Mouse (Mus musculus) intestine, embryonic 15.5 days (tissue): ENCODE data around the gene Tmem247. TPM values are rescaled to one million over a fixed set of nuclear protein-coding genes. Genes with fewer than 3 reads are reported as not detected.

Experiments
- ATAC-seq: fragments of 200-750 bp; cut with Nextera tagmentation; 2 replicates; pipeline ENCODE4 v1.8.0; 2017; ENCODE audit warnings: moderate TSS enrichment, moderate library complexity
- H3K27ac ChIP-seq: fragments of 300-500 bp; sonication (generic); 2 replicates; pipeline ENCODE4 v1.5.1; 2015; ENCODE audit warnings: mild to moderate bottlenecking, inconsistent platforms
- H3K27me3 ChIP-seq: fragments of 300-500 bp; sonication (generic); replicated peaks from 2 replicates; pipeline ENCODE4 v1.6.1; 2015; ENCODE audit warnings: inconsistent platforms
- H3K36me3 ChIP-seq: fragments of 300-500 bp; sonication (generic); 2 replicates; pipeline ENCODE4 v1.6.1; 2015; ENCODE audit warnings: inconsistent platforms
- H3K4me1 ChIP-seq: fragments of 300-500 bp; sonication (generic); replicated peaks from 2 replicates; pipeline ENCODE4 v1.6.1; 2015; ENCODE audit warnings: inconsistent platforms
- H3K4me2 ChIP-seq: fragments of 300-500 bp; sonication (generic); replicated peaks from 2 replicates; pipeline ENCODE4 v1.6.1; 2015; ENCODE audit warnings: mild to moderate bottlenecking, inconsistent platforms
- H3K4me3 ChIP-seq: fragments of 300-500 bp; sonication (generic); replicated peaks from 2 replicates; pipeline ENCODE4 v1.5.1; 2015; ENCODE audit warnings: inconsistent platforms
- H3K9ac ChIP-seq: fragments of 300-500 bp; sonication (generic); 2 replicates; pipeline ENCODE4 v1.6.1; 2015; ENCODE audit warnings: inconsistent platforms
- H3K9me3 ChIP-seq: fragments of 300-500 bp; sonication (generic); 2 replicates; pipeline ENCODE4 v1.6.1; 2016; ENCODE audit warnings: inconsistent platforms
- WGBS: fragments of 180-500 bp; shearing (Covaris S2); methylation state at CpG from one replicate; pipeline ENCODE4 v1.1.7; 2015; 5-methylcytosine and 5-hydroxymethylcytosine counted together
- polyA plus RNA-seq: library from polyadenylated mRNA; unstranded; fragments of >200 nt; fragmentation: Nextera tagmentation; extraction: Ambion mirVana; gene quantifications from 2 replicates; pipeline ENCODE4 v1.2.1, GENCODE M21; 2015

The Tmem247 gene
- not detected in 2 replicates for polyA plus RNA-seq

DNA sequence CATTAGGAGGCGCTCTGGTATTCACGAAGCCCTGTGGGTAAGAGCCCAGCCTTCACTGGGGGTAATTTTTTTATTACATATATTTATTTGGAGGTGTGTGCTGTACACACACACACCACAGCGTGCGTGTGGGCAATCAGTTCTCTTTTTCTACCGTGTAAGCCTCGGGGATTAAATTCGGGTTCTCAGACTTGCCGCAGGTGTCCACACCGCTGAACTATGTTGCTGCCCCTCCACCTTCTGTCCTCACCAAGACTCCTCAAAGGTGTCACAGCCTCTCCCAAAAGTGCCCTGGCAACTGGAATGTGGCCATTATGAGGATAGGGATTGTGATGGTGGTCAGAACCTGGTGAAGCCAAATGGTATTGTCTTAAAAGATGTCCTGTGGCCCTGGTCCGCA, at the start of gene Tmem247:
Tmem247 (plus strand) TSS at position 301 of the 400 bp plus-strand sequence.
- WGBS, result 91% methylated on average over 10 of the region's 10 CpGs
- Histone ChIP-seq H3K9me3 (no peaks in the 10 kb centered on the region), H3K27ac (no peak within 1 kb of the TSS), H3K27me3 (no peaks in the 10 kb centered on the region), H3K4me2 (no peak within 1 kb of the TSS), H3K4me1 (no peaks in the 10 kb centered on the region), H3K4me3 (no peak within 1 kb of the TSS), H3K36me3 (no peaks in the 10 kb centered on the region), H3K9ac (no peak within 1 kb of the TSS)
- ATAC-seq, result no peak

DNA sequence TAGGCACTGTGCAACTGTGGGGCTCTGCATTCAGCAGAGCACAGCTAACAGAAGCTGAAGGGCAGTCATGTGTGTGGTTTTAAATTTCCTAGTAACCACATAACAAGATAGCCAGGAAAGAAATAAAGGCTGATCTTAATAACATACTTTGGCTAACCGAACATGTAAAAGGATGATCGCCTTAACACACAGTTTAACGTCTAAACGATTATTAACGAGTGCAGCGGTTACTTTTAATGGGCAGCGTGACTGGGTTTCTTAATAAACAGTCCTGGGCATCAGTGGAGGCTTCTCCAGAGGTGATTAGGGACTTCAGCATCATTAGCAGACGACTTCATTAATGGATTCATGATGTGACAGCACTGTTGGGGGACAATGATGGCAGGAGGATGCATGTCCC, 46.6 kb upstream of the Tmem247 start:
- no peak for ATAC-seq

DNA sequence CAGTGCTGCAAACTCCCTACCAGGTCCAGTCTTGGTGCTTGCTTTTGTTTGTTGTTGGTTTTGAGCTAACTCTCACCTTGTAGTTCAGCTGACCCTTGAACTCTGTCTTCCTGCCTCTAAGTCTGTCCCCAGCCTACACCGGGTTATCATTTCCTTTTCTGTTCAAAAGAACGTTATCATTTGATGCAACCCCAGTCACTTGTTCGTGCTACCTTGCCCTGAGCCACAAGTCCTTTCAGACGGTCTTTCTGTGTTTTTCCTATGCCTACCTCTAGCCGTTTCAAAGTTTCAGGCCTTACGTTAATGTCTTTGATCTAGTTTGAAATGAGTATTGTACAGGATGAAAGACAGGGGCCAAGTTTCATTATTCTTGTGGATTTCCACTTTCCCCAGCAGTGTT, 44.5 kb upstream of the Tmem247 start:
- ATAC-seq, result no peak
- Histone ChIP-seq H3K4me1 (no peaks in the 10 kb centered on the region), H3K9ac (no peak overlapping the region), H3K9me3 (no peaks in the 10 kb centered on the region), H3K27ac (no peak overlapping the region), H3K27me3 (no peaks in the 10 kb centered on the region; the same call in 1 of the 2 replicates), H3K4me3 (no peak overlapping the region), H3K36me3 (no peaks in the 10 kb centered on the region), H3K4me2 (no peak overlapping the region)
- WGBS, result 71% methylated on average over 6 of the region's 6 CpGs

More for the DNA sequence above, 46.6 kb upstream of the Tmem247 start:
- no peaks in the 10 kb centered on the region for H3K27me3 ChIP-seq
- H3K4me1 ChIP-seq, result no peaks in the 10 kb centered on the region
- H3K36me3 ChIP-seq, result no peaks in the 10 kb centered on the region
- WGBS, result 89% methylated on average over 8 of the region's 8 CpGs
- no peaks in the 10 kb centered on the region for H3K9me3 ChIP-seq
- no peak overlapping the region for H3K4me2 ChIP-seq
- no peak overlapping the region for H3K4me3 ChIP-seq
- H3K9ac ChIP-seq, result no peak overlapping the region
- H3K27ac ChIP-seq, result no peak overlapping the region

DNA sequence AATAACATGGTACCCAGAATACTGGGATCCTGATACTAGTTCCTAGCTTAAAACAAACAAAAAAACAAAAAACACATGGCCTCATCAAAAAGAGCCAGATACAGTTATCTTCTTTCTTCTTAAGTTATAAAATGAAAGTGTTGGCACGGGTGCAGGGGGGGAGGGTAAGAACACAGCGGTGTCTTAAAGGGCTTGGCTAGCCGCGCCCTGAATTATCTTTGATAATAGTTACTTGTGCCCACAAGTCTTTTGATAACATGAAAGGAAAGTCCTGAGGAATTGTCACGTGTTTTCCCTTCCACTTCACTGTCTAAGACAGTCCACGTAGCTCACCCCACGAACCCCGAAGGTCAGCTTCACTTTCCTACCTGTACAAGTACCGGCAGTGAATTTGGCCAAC, 40.2 kb upstream of the Tmem247 start:
- Histone ChIP-seq H3K9ac (no peak overlapping the region), H3K4me1 (no peaks in the 10 kb centered on the region), H3K4me2 (no peak overlapping the region), H3K27me3 (no peaks in the 10 kb centered on the region; the same call in 1 of the 2 replicates), H3K9me3 (no peaks in the 10 kb centered on the region), H3K4me3 (no peak overlapping the region), H3K36me3 (no peaks in the 10 kb centered on the region), H3K27ac (no peak overlapping the region)
- no peak for ATAC-seq
- WGBS, result 65% methylated on average over 9 of the region's 9 CpGs

DNA sequence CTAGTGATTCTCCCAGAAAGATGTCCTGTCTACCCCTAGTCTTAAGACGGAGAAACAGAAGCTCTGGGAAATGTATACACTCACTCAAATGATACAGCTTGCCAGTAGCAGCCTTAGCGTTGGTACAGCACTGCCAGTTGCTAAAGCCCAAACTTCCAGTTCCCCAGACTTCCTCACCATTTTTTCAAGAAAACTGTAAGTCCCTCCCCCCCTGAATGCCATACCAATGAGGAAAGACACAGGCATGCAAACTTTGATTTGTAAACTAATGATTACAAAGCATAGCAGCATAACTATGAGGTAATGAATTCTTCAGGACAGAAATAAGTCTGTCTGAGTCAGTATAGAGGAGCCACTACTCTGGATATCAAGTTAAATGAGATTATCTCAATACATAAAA, 39.4 kb upstream of the Tmem247 start:
- no peaks in the 10 kb centered on the region; the same call in 1 of the 2 replicates for H3K27me3 ChIP-seq
- H3K4me2 ChIP-seq, result no peak overlapping the region
- 52% methylated on average over 2 of the region's 2 CpGs for WGBS
- H3K27ac ChIP-seq, result no peak overlapping the region
- H3K4me3 ChIP-seq, result no peak overlapping the region
- no peaks in the 10 kb centered on the region for H3K4me1 ChIP-seq
- H3K36me3 ChIP-seq, result no peaks in the 10 kb centered on the region
- no peak for ATAC-seq
- no peaks in the 10 kb centered on the region for H3K9me3 ChIP-seq
- H3K9ac ChIP-seq, result no peak overlapping the region

DNA sequence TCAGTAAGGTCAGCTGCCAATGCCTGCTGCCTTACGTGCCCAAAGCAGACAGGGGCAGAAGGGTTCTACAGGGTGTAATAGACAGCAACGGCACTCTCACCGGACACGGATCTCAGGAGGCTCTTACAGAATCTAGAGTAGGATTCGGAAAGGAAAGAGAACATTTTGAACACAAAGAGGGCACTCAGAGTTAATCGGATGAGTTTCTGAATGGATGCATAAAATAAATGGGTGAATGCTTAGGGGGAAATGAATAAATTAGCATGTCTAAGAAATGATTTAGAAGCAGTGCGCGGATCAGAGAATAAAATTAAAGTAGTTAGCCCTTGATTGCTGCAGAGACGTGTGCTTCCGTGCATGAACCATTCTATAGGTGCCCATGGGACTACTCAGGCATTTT, 37.1 kb upstream of the Tmem247 start:
- H3K9me3 ChIP-seq, result no peaks in the 10 kb centered on the region
- H3K27ac ChIP-seq, result no peak overlapping the region
- no peaks in the 10 kb centered on the region; the same call in 1 of the 2 replicates for H3K27me3 ChIP-seq
- H3K9ac ChIP-seq, result no peak overlapping the region
- no peaks in the 10 kb centered on the region for H3K4me1 ChIP-seq
- H3K4me3 ChIP-seq, result no peak overlapping the region
- WGBS, result 82% methylated on average over 10 of the region's 10 CpGs
- no peaks in the 10 kb centered on the region for H3K36me3 ChIP-seq
- no peak overlapping the region for H3K4me2 ChIP-seq
- ATAC-seq, result no peak

DNA sequence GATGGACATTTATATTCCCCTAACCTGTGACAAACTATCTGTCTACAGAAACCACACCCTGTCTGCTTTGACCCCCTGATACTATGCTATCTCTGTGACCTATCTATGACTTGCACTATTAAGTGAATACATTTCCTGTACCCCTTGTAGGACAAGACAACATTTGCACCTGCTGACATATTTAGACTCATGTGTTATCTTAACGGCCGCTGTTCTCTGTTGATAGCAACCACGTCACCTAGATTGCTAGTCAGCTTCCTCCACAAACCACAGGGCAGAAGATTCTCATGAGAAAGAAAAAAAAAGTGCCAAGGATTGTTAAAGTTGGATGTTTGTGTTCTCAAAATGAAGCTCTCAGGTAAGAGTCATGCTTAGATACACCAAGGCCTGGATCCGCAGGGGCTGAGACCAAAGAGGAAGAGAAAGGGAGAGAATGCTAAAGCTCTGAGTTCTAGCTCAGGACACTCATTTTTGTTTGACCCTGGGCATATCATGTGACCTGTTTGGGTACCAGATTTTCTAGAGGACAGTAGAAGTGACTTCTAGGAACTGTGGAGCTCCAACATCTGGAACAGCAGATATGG, 36.6 kb upstream of the Tmem247 start:
- Histone ChIP-seq H3K9me3 (no peaks in the 10 kb centered on the region), H3K4me3 (no peak overlapping the region), H3K36me3 (no peaks in the 10 kb centered on the region), H3K9ac (no peak overlapping the region), H3K27ac (no peak overlapping the region), H3K27me3 (no peaks in the 10 kb centered on the region; the same call in 1 of the 2 replicates), H3K4me1 (no peaks in the 10 kb centered on the region), H3K4me2 (no peak overlapping the region)
- ATAC-seq, result no peak
- WGBS, result 66% methylated on average over 4 of the region's 4 CpGs

DNA sequence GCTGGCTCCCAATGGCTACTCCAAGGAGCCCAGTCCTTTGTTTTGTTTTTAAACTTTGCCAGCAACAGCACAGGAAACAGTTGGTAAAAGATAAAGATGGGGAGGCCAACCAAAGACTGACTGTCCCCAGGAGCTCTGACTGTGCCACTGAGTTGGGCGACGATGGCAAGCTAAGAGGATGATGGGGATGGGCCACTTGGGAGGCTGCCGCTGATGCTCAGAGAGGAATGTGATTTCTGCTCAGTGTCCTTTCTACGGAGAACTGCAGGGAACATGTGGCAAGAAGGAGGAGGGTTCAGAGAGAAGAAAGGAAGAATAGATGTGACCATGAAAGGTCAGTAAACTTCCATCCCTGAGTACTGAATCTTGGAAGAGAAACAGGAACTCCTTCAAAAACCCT, 22.0 kb upstream of the Tmem247 start:
- 83% methylated on average over 4 of the region's 4 CpGs for WGBS

DNA sequence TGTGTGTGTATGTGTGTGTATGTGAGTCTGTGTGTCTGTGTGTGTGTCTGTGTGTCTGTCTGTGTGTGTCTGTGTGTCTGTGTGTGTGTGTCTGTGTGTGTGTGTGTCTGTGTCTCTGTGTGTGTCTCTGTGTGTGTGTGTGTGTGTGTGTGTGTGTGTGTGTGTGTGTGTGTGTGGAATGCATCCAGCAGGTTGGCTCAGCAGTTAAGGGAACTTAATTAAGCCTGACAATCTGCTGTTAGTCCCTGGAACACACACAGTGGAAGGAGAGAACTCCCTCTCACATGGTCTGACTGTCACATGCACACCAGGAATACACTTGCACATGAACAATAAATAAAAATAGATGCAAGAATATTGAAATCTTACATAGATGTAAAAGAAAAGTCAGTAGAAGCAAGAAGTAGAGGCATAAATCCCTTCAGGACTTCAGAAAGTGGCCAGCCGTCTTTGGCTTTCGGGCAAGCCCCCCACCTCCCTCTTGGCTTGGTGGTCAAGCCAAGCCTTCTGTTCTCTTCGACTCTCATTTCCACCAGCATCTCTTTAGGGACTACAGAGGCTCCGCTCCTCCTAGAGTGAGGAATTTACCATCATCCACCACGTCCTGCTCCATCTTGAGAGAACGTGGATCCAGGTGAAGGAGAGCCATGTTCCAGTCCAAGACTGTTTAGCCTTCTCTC, 19.5 kb upstream of the Tmem247 start:
- ATAC-seq, result no peak
- Histone ChIP-seq H3K36me3 (no peaks in the 10 kb centered on the region), H3K27me3 (no peaks in the 10 kb centered on the region), H3K27ac (no peak overlapping the region), H3K9me3 (no peaks in the 10 kb centered on the region), H3K4me1 (no peaks in the 10 kb centered on the region), H3K4me2 (no peak overlapping the region), H3K4me3 (no peak overlapping the region), H3K9ac (no peak overlapping the region)
- 89% methylated on average over 6 of the region's 6 CpGs for WGBS

More for the DNA sequence above, 22.0 kb upstream of the Tmem247 start:
- no peak overlapping the region for H3K4me2 ChIP-seq
- no peaks in the 10 kb centered on the region for H3K27me3 ChIP-seq
- no peak overlapping the region for H3K9ac ChIP-seq
- ATAC-seq, result no peak
- no peaks in the 10 kb centered on the region for H3K4me1 ChIP-seq
- no peaks in the 10 kb centered on the region for H3K36me3 ChIP-seq
- no peaks in the 10 kb centered on the region for H3K9me3 ChIP-seq
- no peak overlapping the region for H3K27ac ChIP-seq
- no peak overlapping the region for H3K4me3 ChIP-seq

DNA sequence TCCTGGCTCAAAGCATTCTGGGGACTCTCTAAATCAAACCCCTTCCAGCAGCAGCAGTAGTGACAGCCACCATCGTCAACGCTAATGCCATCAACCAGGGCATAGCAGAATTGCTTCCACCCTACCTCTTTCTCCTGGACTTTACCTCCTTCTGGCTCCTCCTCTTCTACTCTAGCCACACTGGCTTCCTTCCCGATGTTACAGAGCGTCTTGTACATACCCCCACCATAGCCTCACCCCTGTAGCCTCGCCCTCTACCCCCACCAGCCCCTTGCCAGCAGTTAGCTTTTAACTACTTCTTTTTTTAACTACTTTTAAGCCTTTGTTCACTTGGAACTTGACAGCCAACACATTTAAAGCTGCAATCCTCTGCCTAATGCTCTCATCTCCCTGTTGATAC, 17.3 kb upstream of the Tmem247 start:
- no peaks in the 10 kb centered on the region for H3K4me1 ChIP-seq
- 62% methylated on average over 5 of the region's 5 CpGs for WGBS
- no peak overlapping the region for H3K9ac ChIP-seq
- H3K4me2 ChIP-seq, result no peak overlapping the region
- no peak for ATAC-seq
- H3K27me3 ChIP-seq, result no peaks in the 10 kb centered on the region
- H3K4me3 ChIP-seq, result no peak overlapping the region
- no peaks in the 10 kb centered on the region for H3K36me3 ChIP-seq
- no peak overlapping the region for H3K27ac ChIP-seq
- H3K9me3 ChIP-seq, result no peaks in the 10 kb centered on the region

DNA sequence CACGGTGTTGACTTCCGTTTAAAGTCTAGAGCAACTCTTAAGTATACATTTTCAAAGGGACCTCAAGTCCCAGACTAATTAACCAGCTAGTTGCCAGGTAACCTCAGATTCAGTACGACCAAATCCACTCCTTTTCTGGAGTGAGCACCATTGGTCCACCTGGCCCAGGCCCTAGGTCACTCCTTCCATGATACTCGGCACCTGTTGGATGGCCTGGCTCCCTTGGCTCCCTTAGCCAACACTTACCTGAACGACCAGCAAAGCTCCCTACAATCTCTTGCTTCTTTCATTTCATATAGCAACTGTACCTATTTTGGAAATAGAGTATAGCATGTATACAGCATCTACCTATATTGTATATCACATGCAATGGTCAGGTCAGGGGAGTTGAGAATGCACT, 16.6 kb upstream of the Tmem247 start:
- no peaks in the 10 kb centered on the region for H3K9me3 ChIP-seq
- ATAC-seq, result no peak
- WGBS, result 77% methylated on average over 5 of the region's 5 CpGs
- no peak overlapping the region for H3K4me2 ChIP-seq
- H3K27me3 ChIP-seq, result no peaks in the 10 kb centered on the region
- peaks cover 4% of the 10 kb centered on the region; the same call in 1 of the 2 replicates for H3K4me1 ChIP-seq
- no peak overlapping the region for H3K4me3 ChIP-seq
- no peak overlapping the region for H3K9ac ChIP-seq
- no peaks in the 10 kb centered on the region for H3K36me3 ChIP-seq
- no peak overlapping the region for H3K27ac ChIP-seq

DNA sequence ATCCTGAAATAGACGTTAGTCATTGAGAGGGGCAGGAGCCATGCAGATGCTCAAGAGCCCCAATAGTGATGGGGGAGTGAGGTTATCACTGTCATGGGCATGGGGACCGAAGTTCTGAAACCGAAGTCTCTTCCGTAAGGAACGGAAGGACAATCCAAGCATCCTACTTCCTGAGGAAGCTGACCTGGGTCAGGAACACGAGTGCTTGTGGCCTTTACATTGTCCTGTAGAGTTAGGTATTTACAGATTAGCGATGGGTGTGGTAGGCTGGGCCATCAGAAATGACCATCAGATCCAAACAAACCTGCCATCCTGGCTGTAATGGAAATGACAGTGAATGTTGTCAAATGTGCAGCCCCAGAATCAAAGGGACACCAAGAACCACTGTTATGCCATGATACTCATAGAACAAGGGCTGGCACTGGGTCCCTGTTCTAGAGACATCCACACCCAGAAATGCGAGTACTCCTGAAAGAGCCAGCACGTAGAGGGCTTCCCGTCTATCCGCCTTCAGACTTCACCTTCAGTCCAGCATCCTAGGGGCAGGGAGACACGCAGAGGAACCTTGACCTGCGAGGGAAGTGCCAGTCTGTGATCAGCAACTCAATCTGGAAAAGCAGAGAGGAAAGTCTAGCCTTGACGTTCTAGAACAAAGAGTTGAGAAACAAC, 14.6 kb upstream of the Tmem247 start:
- 89% methylated on average over 14 of the region's 14 CpGs for WGBS
- Histone ChIP-seq H3K4me3 (no peak overlapping the region), H3K9ac (no peak overlapping the region), H3K4me1 (peaks cover 8% of the 10 kb centered on the region; the same call in 1 of the 2 replicates), H3K27ac (no peak overlapping the region), H3K4me2 (no peak overlapping the region), H3K9me3 (no peaks in the 10 kb centered on the region), H3K36me3 (no peaks in the 10 kb centered on the region), H3K27me3 (no peaks in the 10 kb centered on the region; the same call in 1 of the 2 replicates)
- no peak for ATAC-seq
